Mouse (Mus musculus): ENCODE results near the gene Pfkm. TPM values are rescaled to one million over a fixed set of nuclear protein-coding genes. Genes with fewer than 3 reads are reported as not detected.

The Pfkm gene
- polyA plus RNA-seq, 1 experiment from 2014 or later = 22.2 TPM

DNA sequence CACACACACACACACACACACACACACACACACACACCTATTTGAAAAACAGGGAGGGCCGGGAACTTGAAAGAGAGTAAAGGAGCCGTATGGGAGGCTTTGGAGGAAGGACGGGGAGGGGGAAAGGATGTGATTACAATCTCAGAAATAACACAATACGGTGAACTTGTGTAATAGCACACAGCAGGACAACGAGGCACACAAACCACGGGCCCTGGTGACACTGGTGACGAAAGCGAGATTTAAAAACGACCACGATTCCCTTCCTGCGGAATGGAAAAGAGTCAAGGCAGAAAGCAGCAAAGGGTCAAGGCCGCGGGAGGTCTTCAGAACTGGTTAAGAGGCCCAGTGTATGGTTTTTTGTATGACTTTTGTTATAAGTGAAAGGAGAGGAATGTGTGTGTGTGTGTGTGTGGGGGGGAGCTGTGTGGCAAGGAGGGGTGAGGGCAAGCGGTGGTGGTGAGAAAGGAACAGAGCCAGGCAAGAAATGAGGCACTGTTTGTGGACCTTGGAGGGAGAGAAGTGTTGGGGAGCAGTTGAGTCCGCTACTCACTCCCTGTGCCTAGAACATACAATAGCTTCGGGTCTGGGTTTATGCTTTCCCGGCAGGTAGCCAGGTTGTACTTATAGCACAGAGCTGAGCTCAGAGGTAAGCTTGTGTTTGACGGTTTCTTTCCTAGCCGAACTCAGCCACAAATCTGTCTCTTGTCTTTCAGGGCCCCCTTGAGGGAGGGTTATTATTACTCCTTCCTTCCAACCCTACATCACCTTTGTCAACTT is 68.8 kb downstream of the Pfkm start:
- Histone ChIP-seq H3K36me3 (replicated peaks) (no peaks in the 10 kb centered on the region), H3K4me3 (replicated peaks) (no peak overlapping the region), H3K9ac (no peak overlapping the region), H3K27me3 (peaks cover 33% of the 10 kb centered on the region), H3K4me1 (replicated peaks) (no peaks in the 10 kb centered on the region), H3K27ac (replicated peaks) (no peak overlapping the region), H3K4me2 (no peak overlapping the region), H3K9me3 (replicated peaks) (no peaks in the 10 kb centered on the region)
- ATAC-seq (ENCODE audit: insufficient read depth) = no peak
- 50% methylated on average over 19 of the region's 19 CpGs for WGBS (ENCODE audit: insufficient replicate concordance)

DNA sequence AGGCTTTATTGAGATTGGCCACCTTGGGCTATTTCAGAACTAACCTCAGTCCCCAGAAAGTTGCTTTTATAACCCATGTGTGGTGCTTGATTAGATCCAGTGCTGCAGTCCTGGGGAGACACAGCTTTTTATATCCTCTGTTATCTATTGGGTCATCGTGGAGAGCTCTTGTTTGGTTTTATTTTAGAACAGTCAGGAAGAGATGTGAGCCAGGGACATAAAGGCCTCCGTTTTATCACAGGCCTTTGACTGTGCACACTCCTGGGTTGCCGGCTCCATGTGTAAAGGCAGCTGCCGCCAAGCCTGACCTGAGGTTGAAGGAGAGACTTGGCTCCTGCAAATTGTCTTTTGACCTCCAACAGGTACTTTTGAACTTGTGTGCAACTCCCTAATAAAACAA is 70.2 kb downstream of the Pfkm start:
- 46% methylated on average over 4 of the region's 4 CpGs for WGBS (ENCODE audit: insufficient replicate concordance)
- H3K4me3 ChIP-seq (replicated peaks) = no peak overlapping the region
- H3K4me2 ChIP-seq = no peak overlapping the region
- H3K9me3 ChIP-seq (replicated peaks) = no peaks in the 10 kb centered on the region
- no peak for ATAC-seq (ENCODE audit: insufficient read depth)
- H3K27ac ChIP-seq (replicated peaks) = no peak overlapping the region
- H3K27me3 ChIP-seq = peaks cover 47% of the 10 kb centered on the region
- H3K36me3 ChIP-seq (replicated peaks) = no peaks in the 10 kb centered on the region
- 0 out of 2 replicates have a peak, but pooled peaks cover under 1% of the 10 kb centered on the region for H3K4me1 ChIP-seq (replicated peaks)
- H3K9ac ChIP-seq = no peak overlapping the region

DNA sequence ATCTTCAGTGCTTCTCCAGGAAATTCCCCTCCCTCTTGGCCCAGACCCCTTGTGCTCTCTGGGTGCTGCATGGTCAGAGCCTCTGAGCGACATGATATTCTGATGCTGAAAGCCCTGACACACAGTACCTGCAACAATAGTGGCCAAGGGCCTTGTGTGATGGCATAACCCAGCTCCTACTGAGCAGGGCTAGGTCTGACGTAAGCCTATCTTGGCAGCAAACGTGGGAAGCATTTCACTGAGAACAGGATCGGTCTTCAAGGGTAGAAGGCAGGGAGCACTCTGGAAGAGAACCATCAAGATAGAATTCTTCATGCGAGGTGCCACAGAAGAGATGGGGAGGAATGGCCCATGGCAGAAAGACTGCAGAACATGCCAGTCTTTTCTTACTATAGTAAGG is 73.1 kb downstream of the Pfkm start, which contains the start of gene Asb8:
TSS of gene Asb8 (minus strand) at position 101 of the 400 bp plus-strand sequence.
- no peak for ATAC-seq (ENCODE audit: insufficient read depth)
- H3K9ac ChIP-seq = no peak within 1 kb of the TSS
- H3K27me3 ChIP-seq = peaks cover 76% of the 10 kb centered on the region
- H3K4me1 ChIP-seq (replicated peaks) = 0 out of 2 replicates have a peak, but pooled peaks cover 3% of the 10 kb centered on the region
- no peak within 1 kb of the TSS for H3K27ac ChIP-seq (replicated peaks)
- no peaks in the 10 kb centered on the region for H3K9me3 ChIP-seq (replicated peaks)
- 57% methylated on average over 5 of the region's 5 CpGs for WGBS (ENCODE audit: insufficient replicate concordance)
- no peak within 1 kb of the TSS for H3K4me2 ChIP-seq
- no peak within 1 kb of the TSS for H3K4me3 ChIP-seq (replicated peaks)
- H3K36me3 ChIP-seq (replicated peaks) = no peaks in the 10 kb centered on the region

DNA sequence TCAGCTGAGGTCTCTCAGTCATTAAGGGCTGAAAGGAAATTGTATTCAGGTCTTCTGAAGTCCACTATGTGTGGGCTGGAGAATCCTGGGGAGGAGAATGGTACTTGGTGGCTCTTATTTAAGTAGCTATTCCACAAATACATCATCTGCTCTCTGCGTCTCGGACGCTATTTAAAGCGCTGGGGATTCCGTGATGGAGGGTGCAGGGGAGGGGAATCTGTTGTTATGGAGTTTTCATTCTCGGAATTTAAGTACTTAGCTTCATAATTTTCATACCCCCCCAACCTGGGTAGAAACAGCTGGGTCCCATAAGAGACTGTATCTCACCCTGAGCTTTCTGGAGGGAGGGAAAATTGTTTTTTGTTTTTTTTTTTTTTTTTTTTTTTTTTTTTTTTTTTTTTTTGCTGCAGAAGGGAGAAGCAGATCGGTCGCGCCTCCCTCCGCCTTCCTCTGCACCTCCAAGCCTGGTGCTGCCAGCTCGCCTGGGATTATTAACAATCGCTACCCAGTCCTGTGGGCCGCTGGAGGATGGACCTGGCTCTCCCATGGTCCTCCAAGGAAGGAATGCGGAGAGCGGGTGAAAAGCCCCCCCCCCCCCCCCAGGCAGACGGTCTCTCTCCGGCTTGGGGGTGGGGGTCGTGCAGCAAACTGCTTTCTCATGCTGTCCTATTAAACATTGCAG is 74.7 kb downstream of the Pfkm start, which contains the start of gene Ccdc184:
TSS of gene Ccdc184 (plus strand) at position 196 of the 682 bp plus-strand sequence.
- no peaks in the 10 kb centered on the region for H3K9me3 ChIP-seq (replicated peaks)
- peak within 1 kb of the TSS; percentile 30; the same call in 1 of the 2 replicates for H3K4me2 ChIP-seq
- WGBS (ENCODE audit: insufficient replicate concordance) = 7% methylated on average over 18 of the region's 18 CpGs
- H3K36me3 ChIP-seq (replicated peaks) = no peaks in the 10 kb centered on the region
- 0 out of 2 replicates have a peak, but pooled peaks cover 3% of the 10 kb centered on the region for H3K4me1 ChIP-seq (replicated peaks)
- 0 out of 2 replicates have a peak within 1 kb of the TSS, but pooled peaks have one; percentile 8 for H3K4me3 ChIP-seq (replicated peaks)
- no peak for ATAC-seq (ENCODE audit: insufficient read depth)
- peaks cover 88% of the 10 kb centered on the region for H3K27me3 ChIP-seq
- no peak within 1 kb of the TSS for H3K9ac ChIP-seq
- H3K27ac ChIP-seq (replicated peaks) = no peak within 1 kb of the TSS

DNA sequence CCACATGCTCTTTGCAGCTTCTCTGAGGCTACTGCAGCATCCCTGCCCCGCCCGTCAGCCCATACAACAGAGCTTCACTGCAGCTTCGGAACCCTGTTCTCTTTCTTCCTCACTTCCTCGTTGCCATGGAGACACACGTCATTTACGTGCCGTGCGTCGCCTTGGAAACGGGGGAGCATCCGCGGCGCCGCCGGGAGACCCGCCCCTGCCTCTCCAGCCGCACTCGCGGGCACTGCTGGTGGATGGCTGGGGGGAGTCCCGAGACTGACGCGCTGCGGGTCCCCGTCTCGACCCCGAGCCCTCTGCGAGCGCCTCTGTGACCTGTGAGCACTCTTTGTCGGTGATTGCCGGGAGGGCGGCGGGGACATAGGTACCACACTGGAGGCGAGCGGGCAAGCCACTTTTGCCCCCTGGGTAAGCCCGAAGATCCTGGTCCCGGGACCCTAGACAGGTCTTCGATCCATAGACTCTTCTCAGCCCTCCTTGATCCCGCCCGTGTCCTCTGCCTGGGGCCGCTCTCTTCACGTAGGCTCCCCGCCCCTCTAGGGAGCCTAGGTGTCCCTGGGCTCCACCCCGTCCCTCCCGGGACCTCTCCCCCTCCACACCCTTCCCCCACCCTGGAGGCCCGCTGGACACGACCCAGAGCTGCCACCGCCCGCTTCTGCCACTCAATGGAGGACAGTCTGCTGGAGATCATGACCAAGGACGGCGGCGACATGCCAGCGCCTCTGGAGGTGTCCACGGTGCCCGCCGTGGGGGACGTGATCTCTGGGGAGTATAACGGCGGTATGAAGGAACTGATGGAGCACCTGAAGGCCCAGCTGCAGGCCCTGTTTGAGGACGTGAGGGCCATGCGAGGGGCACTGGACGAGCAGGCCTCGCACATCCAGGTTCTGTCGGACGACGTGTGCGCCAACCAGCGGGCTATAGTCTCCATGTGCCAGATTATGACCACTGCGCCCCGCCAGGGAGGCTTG is 75.5 kb downstream of the Pfkm start:
- ATAC-seq (ENCODE audit: insufficient read depth) = no peak

DNA sequence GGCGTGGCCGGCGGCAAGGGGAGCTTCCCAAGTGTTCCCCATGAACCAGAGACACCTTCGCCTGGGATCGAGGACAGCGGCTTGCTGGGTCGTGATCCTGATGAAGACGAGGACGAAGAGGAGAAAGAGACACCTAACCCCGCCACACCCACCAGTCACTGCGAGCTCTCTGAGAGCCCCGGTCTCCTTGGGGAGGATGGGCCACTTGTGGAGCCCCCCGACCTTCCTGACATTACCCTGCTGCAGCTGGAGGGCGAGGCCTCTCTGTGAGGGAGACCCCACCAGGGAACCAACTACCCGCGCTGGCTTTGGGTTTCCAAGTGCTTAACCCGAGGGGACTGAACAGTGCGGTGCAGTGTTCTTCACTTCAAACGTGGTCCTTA is 76.2 kb downstream of the Pfkm start:
- no peak overlapping the region for H3K4me3 ChIP-seq (replicated peaks)
- H3K36me3 ChIP-seq (replicated peaks) = no peaks in the 10 kb centered on the region
- H3K4me2 ChIP-seq = no peak overlapping the region
- H3K4me1 ChIP-seq (replicated peaks) = 0 out of 2 replicates have a peak, but pooled peaks cover 3% of the 10 kb centered on the region
- 4% methylated on average over 19 of the region's 19 CpGs for WGBS (ENCODE audit: insufficient replicate concordance)
- H3K9ac ChIP-seq = no peak overlapping the region
- peaks cover 99% of the 10 kb centered on the region for H3K27me3 ChIP-seq
- ATAC-seq (ENCODE audit: insufficient read depth) = no peak
- H3K9me3 ChIP-seq (replicated peaks) = no peaks in the 10 kb centered on the region
- H3K27ac ChIP-seq (replicated peaks) = no peak overlapping the region

More for the DNA sequence above, 75.5 kb downstream of the Pfkm start:
- Histone ChIP-seq H3K36me3 (replicated peaks) (no peaks in the 10 kb centered on the region), H3K4me2 (peak overlapping the region; percentile 30; the same call in 1 of the 2 replicates), H3K9me3 (replicated peaks) (no peaks in the 10 kb centered on the region), H3K27me3 (peaks cover 96% of the 10 kb centered on the region), H3K4me1 (replicated peaks) (0 out of 2 replicates have a peak, but pooled peaks cover 3% of the 10 kb centered on the region), H3K4me3 (replicated peaks) (0 out of 2 replicates have a peak overlapping the region, but pooled peaks have one; percentile 8), H3K9ac (no peak overlapping the region), H3K27ac (replicated peaks) (no peak overlapping the region)
- 3% methylated on average over 69 of the region's 69 CpGs for WGBS (ENCODE audit: insufficient replicate concordance)

DNA sequence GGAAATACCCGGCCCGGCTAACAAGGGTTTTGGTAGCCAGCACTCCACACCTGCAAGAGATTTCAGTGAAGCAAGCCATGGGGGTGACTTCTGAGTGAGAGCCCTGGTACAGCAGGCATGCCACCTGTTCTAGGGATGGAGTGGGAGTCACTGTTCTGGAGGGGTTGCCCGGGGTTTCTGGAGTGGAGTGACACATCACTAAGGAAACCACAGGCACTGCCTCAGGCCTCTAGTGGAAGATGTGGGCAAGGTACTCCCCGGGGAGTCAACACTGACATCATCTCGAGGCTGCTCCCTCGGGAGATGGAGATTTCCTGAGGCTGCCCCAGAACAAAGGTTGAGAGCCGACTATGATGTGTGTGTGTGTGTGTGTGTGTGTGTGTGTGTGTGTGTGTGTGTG is 78.0 kb downstream of the Pfkm start:
- 0 out of 2 replicates have a peak, but pooled peaks cover 3% of the 10 kb centered on the region for H3K4me1 ChIP-seq (replicated peaks)
- H3K4me3 ChIP-seq (replicated peaks) = no peak overlapping the region
- peaks cover 99% of the 10 kb centered on the region for H3K27me3 ChIP-seq
- no peak overlapping the region for H3K4me2 ChIP-seq
- no peak overlapping the region for H3K27ac ChIP-seq (replicated peaks)
- ATAC-seq (ENCODE audit: insufficient read depth) = no peak
- no peaks in the 10 kb centered on the region for H3K9me3 ChIP-seq (replicated peaks)
- no peak overlapping the region for H3K9ac ChIP-seq
- H3K36me3 ChIP-seq (replicated peaks) = no peaks in the 10 kb centered on the region
- 17% methylated on average over 7 of the region's 7 CpGs for WGBS (ENCODE audit: insufficient replicate concordance)

DNA sequence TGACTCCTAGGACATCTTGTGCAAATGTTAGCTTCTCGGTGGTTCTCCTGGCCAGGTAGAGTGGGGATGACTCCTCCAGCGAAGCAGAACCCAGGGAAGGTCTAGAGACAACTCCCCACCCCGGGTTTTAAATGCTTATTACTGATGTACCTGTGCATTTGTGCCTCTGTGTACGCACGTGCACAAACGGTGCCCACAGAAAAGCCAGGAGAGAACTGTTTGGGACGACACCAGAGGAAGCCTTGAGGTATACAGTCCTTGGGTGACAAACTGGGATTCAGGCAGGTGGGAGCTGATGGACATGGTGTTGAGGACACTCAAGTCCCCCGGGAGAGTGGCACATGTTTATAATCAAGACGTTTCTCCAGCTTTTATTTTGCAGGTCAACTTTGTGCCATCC is 78.5 kb downstream of the Pfkm start:
- H3K4me2 ChIP-seq = no peak overlapping the region
- H3K36me3 ChIP-seq (replicated peaks) = no peaks in the 10 kb centered on the region
- 0 out of 2 replicates have a peak, but pooled peaks cover 3% of the 10 kb centered on the region for H3K4me1 ChIP-seq (replicated peaks)
- WGBS (ENCODE audit: insufficient replicate concordance) = 49% methylated on average over 9 of the region's 9 CpGs
- ATAC-seq (ENCODE audit: insufficient read depth) = no peak
- no peak overlapping the region for H3K9ac ChIP-seq
- no peaks in the 10 kb centered on the region for H3K9me3 ChIP-seq (replicated peaks)
- H3K4me3 ChIP-seq (replicated peaks) = no peak overlapping the region
- H3K27me3 ChIP-seq = peaks cover 98% of the 10 kb centered on the region
- no peak overlapping the region for H3K27ac ChIP-seq (replicated peaks)

DNA sequence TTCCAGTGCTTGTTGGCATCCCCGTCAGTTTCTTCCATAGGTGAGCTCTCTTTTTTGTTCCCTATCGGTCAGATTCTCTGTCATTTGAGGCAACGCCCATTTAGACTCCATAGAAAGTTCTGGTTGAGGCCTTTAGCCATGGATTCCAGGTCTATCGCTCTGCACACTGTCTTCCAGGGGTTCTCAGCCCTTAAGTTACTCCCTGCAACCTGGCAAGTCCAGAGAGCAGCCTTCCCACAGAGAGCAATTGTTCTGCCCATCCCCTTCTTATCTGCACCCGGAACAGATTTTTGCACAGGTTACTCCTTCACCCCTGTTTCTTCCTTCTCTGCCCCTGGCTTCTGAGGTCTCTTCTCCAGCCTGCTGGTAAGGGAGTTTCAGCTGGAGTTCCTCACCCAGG is 79.7 kb downstream of the Pfkm start:
- H3K4me3 ChIP-seq (replicated peaks) = no peak overlapping the region
- no peak for ATAC-seq (ENCODE audit: insufficient read depth)
- H3K9ac ChIP-seq = no peak overlapping the region
- peaks cover 97% of the 10 kb centered on the region for H3K27me3 ChIP-seq
- no peaks in the 10 kb centered on the region for H3K9me3 ChIP-seq (replicated peaks)
- WGBS (ENCODE audit: insufficient replicate concordance) = 52% methylated on average over 5 of the region's 5 CpGs
- H3K36me3 ChIP-seq (replicated peaks) = no peaks in the 10 kb centered on the region
- no peak overlapping the region for H3K27ac ChIP-seq (replicated peaks)
- 0 out of 2 replicates have a peak, but pooled peaks cover 3% of the 10 kb centered on the region for H3K4me1 ChIP-seq (replicated peaks)
- H3K4me2 ChIP-seq = no peak overlapping the region

DNA sequence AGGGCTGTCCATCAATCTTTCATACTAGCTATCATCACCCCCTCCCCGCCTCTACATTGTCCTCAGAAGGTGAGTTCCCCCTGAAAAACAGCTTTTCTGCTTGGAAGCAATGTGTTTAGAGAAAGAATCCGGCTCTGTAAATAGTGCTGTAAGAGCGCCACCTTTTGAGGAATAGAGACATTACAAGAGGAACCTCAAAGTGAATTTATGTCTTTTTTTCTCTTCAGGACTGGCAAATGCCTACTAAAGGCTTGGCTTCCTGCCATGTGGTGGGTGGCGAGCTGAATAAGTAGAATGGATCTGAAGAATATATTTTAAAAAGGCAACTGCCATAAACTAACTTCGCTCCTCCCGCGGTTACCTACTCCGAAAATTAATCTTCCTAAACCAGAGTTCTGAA is 81.4 kb downstream of the Pfkm start:
- no peak for ATAC-seq (ENCODE audit: insufficient read depth)
- Histone ChIP-seq H3K27me3 (peaks cover 90% of the 10 kb centered on the region), H3K27ac (replicated peaks) (no peak overlapping the region), H3K9me3 (replicated peaks) (no peaks in the 10 kb centered on the region), H3K4me3 (replicated peaks) (no peak overlapping the region), H3K9ac (no peak overlapping the region), H3K4me1 (replicated peaks) (no peaks in the 10 kb centered on the region), H3K36me3 (replicated peaks) (no peaks in the 10 kb centered on the region), H3K4me2 (no peak overlapping the region)
- 32% methylated on average over 8 of the region's 8 CpGs for WGBS (ENCODE audit: insufficient replicate concordance)

Data from liver, embryonic 15.5 days (tissue).